Mouse (Mus musculus) C2C12 (cell line): Measurements from ENCODE around the gene Fam13c.

Source experiments
- CTCF ChIP-seq: IDR thresholded peaks from one replicate; pipeline ENCODE4 v1.5.1; 2011; ENCODE audit not compliant: control insufficient read depth, insufficient read depth, insufficient read length
- MAX ChIP-seq: IDR thresholded peaks from one replicate; pipeline ENCODE4 v1.6.1; 2011; ENCODE audit warnings: mild to moderate bottlenecking, control low read depth

- TF ChIP-seq MAX = no peak
- no peak for TF ChIP-seq CTCF
These were observed 66.4 kb downstream of the Fam13c start for GRCm38 (mm10) chr10:70506499-70507168.
